Mouse (Mus musculus) heart, embryonic 14.5 days (tissue): ENCODE results near the gene Bak1. TPM values are rescaled to one million over a fixed set of nuclear protein-coding genes. Genes with fewer than 3 reads are reported as not detected.

Experiments
- ATAC-seq: fragments of 200-750 bp; cut with Nextera tagmentation; 2 replicates; pipeline ENCODE4 v1.8.0; 2017; ENCODE audit warnings: low read depth, moderate TSS enrichment; ENCODE audit not compliant: insufficient number of reproducible peaks, insufficient read depth, low FRiP score
- H3K27ac ChIP-seq, 2 experiments: fragments of 200-500 bp in 1 of 2; fragments of 300-500 bp in 1 of 2; sonication (generic) in 1 of 2; replicated peaks in 1 of 2; 2 replicates each; pipeline ENCODE4 v1.5.1; 2012 to 2014; ENCODE audit warnings: low read depth in 2 of 2, low read length in 2 of 2, control low read depth in 1 of 2, mild to moderate bottlenecking in 1 of 2, mixed read lengths in 1 of 2; ENCODE audit not compliant: control insufficient read depth in 1 of 2, insufficient read depth in 1 of 2
- H3K27me3 ChIP-seq: fragments of 300-500 bp; sonication (generic); 2 replicates; pipeline ENCODE4 v1.6.1; 2014; ENCODE audit warnings: mild to moderate bottlenecking, low read length, control low read depth; ENCODE audit not compliant: control insufficient read depth, insufficient read depth
- H3K36me3 ChIP-seq: fragments of 300-500 bp; sonication (generic); 2 replicates; pipeline ENCODE4 v1.6.1; 2014; ENCODE audit warnings: mild to moderate bottlenecking, control low read depth, low read length, mixed read lengths; ENCODE audit not compliant: control insufficient read depth, insufficient read depth
- H3K4me1 ChIP-seq, 2 experiments: fragments of 200-500 bp in 1 of 2; fragments of 300-500 bp in 1 of 2; sonication (generic) in 1 of 2; 2 replicates each; pipeline ENCODE4 v1.6.1; 2012 to 2014; ENCODE audit warnings: low read length in 2 of 2, control low read depth in 1 of 2, mixed read lengths in 1 of 2; ENCODE audit not compliant: control insufficient read depth in 2 of 2, insufficient read depth in 2 of 2
- H3K4me2 ChIP-seq: fragments of 300-500 bp; sonication (generic); 2 replicates; pipeline ENCODE4 v1.6.1; 2014; ENCODE audit warnings: mild to moderate bottlenecking, low read length
- H3K4me3 ChIP-seq, 2 experiments: fragments of 200-500 bp in 1 of 2; fragments of 300-500 bp in 1 of 2; sonication (generic) in 1 of 2; 2 replicates each; pipeline ENCODE4 v1.5.1; 2012 to 2014; ENCODE audit warnings: low read length in 2 of 2, mild to moderate bottlenecking in 2 of 2, control low read depth in 1 of 2, low read depth in 1 of 2, moderate library complexity in 1 of 2; ENCODE audit not compliant: control insufficient read depth in 1 of 2, insufficient read depth in 1 of 2
- H3K9ac ChIP-seq: fragments of 300-500 bp; sonication (generic); 2 replicates; pipeline ENCODE4 v1.6.1; 2014; ENCODE audit warnings: mild to moderate bottlenecking, low read length
- H3K9me3 ChIP-seq: fragments of 300-500 bp; sonication (generic); 2 replicates; pipeline ENCODE4 v1.6.1; 2016; ENCODE audit warnings: low read length, control low read depth; ENCODE audit not compliant: control insufficient read depth
- WGBS: fragments of 180-500 bp; shearing (Covaris S2); extraction: QIAGEN DNeasy Blood & Tissue Kit; methylation state at CpG from one replicate; pipeline ENCODE4 v1.1.7; 2014; 5-methylcytosine and 5-hydroxymethylcytosine counted together
- polyA plus RNA-seq: library from polyadenylated mRNA; unstranded; fragments of >200 nt; fragmentation: Nextera tagmentation; extraction: Ambion mirVana; gene quantifications from 2 replicates; pipeline ENCODE4 v1.2.1, GENCODE M21; 2014

Bak1 gene
- polyA plus RNA-seq, 1 experiment from 2014 or later, result 10.5 TPM

DNA sequence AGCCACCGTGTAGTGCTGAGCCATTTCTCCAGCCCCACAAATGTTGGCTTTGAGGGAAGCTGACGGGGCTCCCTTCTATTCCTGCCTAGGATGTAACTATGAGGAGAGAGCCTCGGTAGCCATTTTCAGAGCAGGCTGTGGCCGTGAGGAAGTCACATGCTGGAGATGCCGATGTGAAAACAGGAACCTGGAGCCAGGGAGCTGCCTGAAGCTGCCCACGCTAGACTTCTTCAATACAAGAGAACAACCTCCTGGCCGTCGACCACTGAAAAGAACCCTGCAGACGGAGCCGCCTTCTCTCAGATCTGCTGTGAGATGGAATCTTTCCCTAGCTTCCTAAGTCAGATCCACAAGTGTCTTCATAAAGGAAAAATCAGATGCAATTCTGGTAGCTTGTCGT lies 23.2 kb downstream of the Bak1 start:
- Histone ChIP-seq H3K4me2 (peak overlapping the region; percentile 32; the same call in 1 of the 2 replicates), H3K27ac (no peak overlapping the region), H3K36me3 (no peaks in the 10 kb centered on the region), H3K9me3 (0 out of 2 replicates have a peak, but pooled peaks cover 3% of the 10 kb centered on the region), H3K9ac (no peak overlapping the region), H3K4me3 (no peak overlapping the region), H3K4me1 (peaks cover 0 to 4% of the 10 kb centered on the region in 2 experiments; a peak in 2 of 4 replicates), H3K27me3 (peaks cover 3% of the 10 kb centered on the region; the same call in 1 of the 2 replicates)
- WGBS, result 38% methylated on average over 11 of the region's 11 CpGs
- no peak for ATAC-seq

GRCm38 (mm10) chr17:27004903-27005485 lies 23.8 kb downstream of the Bak1 start:
- no peak overlapping the region for H3K9ac ChIP-seq
- ATAC-seq, result no peak
- H3K36me3 ChIP-seq, result no peaks in the 10 kb centered on the region
- 18% methylated on average over 19 of the region's 19 CpGs for WGBS
- H3K27ac ChIP-seq, result no peak overlapping the region
- H3K9me3 ChIP-seq, result 0 out of 2 replicates have a peak, but pooled peaks cover 3% of the 10 kb centered on the region
- H3K27me3 ChIP-seq, result peaks cover 3% of the 10 kb centered on the region; the same call in 1 of the 2 replicates
- peak overlapping the region; percentile 17; the same call in 1 of the 2 replicates for H3K4me2 ChIP-seq
- peaks cover 4 to 6% of the 10 kb centered on the region in 2 experiments; a peak in 2 of 4 replicates for H3K4me1 ChIP-seq
- H3K4me3 ChIP-seq, result no peak overlapping the region

- Histone ChIP-seq H3K27me3 (peaks cover 3% of the 10 kb centered on the region; the same call in 1 of the 2 replicates), H3K27ac (no peak overlapping the region), H3K9me3 (0 out of 2 replicates have a peak, but pooled peaks cover 3% of the 10 kb centered on the region), H3K4me2 (peak overlapping the region; percentile 17; the same call in 1 of the 2 replicates), H3K4me1 (peaks cover 4 to 7% of the 10 kb centered on the region in 2 experiments; a peak in 2 of 4 replicates), H3K4me3 (no peak overlapping the region), H3K9ac (no peak overlapping the region), H3K36me3 (no peaks in the 10 kb centered on the region)
- no peak for ATAC-seq
- 28% methylated on average over 9 of the region's 9 CpGs for WGBS
Measured at GRCm38 (mm10) chr17:27004431-27004830, 24.4 kb downstream of the Bak1 start.

GRCm38 (mm10) chr17:27001889-27002288 lies 26.9 kb downstream of the Bak1 start:
- Histone ChIP-seq H3K27ac (no peak overlapping the region), H3K9ac (no peak overlapping the region), H3K9me3 (0 out of 2 replicates have a peak, but pooled peaks cover 3% of the 10 kb centered on the region), H3K27me3 (peaks cover 3% of the 10 kb centered on the region; the same call in 1 of the 2 replicates), H3K4me2 (no peak overlapping the region), H3K36me3 (no peaks in the 10 kb centered on the region), H3K4me3 (no peak overlapping the region), H3K4me1 (peaks cover 4 to 7% of the 10 kb centered on the region in 2 experiments; a peak in 3 of 4 replicates)
- no peak for ATAC-seq
- 51% methylated on average over 6 of the region's 6 CpGs for WGBS

GRCm38 (mm10) chr17:27001151-27001550 lies 27.7 kb downstream of the Bak1 start:
- no peak overlapping the region for H3K4me3 ChIP-seq
- H3K9me3 ChIP-seq, result 0 out of 2 replicates have a peak, but pooled peaks cover 3% of the 10 kb centered on the region
- H3K27me3 ChIP-seq, result peaks cover 3% of the 10 kb centered on the region; the same call in 1 of the 2 replicates
- no peak overlapping the region for H3K27ac ChIP-seq
- no peak for ATAC-seq
- H3K4me2 ChIP-seq, result no peak overlapping the region
- 75% methylated on average over 7 of the region's 7 CpGs for WGBS
- H3K36me3 ChIP-seq, result no peaks in the 10 kb centered on the region
- H3K4me1 ChIP-seq, result peaks cover 4 to 7% of the 10 kb centered on the region in 2 experiments; a peak in 3 of 4 replicates
- no peak overlapping the region for H3K9ac ChIP-seq

DNA sequence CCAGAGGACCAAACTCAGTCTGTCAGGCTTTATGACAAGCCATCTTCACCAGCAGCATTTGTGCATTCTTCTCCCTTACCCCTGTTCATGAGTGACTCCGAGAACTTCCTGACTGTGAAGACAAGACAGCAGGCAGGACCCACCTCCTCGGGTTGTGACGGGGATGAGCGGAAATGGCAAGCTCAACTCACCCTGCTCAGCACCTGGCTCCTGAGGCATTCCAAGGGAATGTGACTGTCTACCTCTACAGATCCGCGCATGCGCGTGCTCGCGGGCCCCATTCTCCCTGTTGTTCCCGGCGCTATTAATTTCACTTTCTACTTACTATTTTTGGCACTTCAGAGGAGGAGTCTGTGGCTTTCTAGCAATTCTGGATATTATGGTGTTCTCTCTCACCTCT lies 28.8 kb downstream of the Bak1 start:
- H3K4me1 ChIP-seq, result peaks cover 14 to 16% of the 10 kb centered on the region in 2 experiments

GRCm38 (mm10) chr17:26998283-26998682 lies 30.5 kb downstream of the Bak1 start:
- no peaks in the 10 kb centered on the region for H3K36me3 ChIP-seq
- H3K9ac ChIP-seq, result no peak overlapping the region
- H3K9me3 ChIP-seq, result no peaks in the 10 kb centered on the region
- peaks cover 18 to 24% of the 10 kb centered on the region in 2 experiments for H3K4me1 ChIP-seq
- H3K4me2 ChIP-seq, result no peak overlapping the region
- H3K27ac ChIP-seq, result no peak overlapping the region
- WGBS, result 59% methylated on average over 15 of the region's 15 CpGs
- ATAC-seq, result no peak
- H3K4me3 ChIP-seq, result no peak overlapping the region
- no peaks in the 10 kb centered on the region for H3K27me3 ChIP-seq

More for the DNA sequence above, 28.8 kb downstream of the Bak1 start:
- no peak for ATAC-seq
- Histone ChIP-seq H3K27me3 (peaks cover 3% of the 10 kb centered on the region; the same call in 1 of the 2 replicates), H3K9me3 (0 out of 2 replicates have a peak, but pooled peaks cover 3% of the 10 kb centered on the region), H3K4me3 (no peak overlapping the region), H3K27ac (no peak overlapping the region), H3K9ac (no peak overlapping the region), H3K36me3 (no peaks in the 10 kb centered on the region), H3K4me2 (peak overlapping the region; percentile 38)
- 54% methylated on average over 12 of the region's 12 CpGs for WGBS
